Comparison of ENCODE assay signal across 8 mouse cellular contexts in genomic region chr9:66796739-66797138, GRCm38 (mm10). TPM values are rescaled to one million over a fixed set of nuclear protein-coding genes. Genes with fewer than 3 reads are reported as not detected.
DNase-seq lines count a peak whose midpoint lies in the region; ATAC-seq and TF ChIP-seq lines count a peak whose summit lies in the region.

Gene Gm10647 (plus strand): TSS chr9:66797039.

- H3K9me3 ChIP-seq in embryonic facial prominence, embryonic 15.5 days (replicated peaks), result no peaks in the 10 kb centered on the region
- H3K9me3 ChIP-seq in intestine, embryonic 14.5 days (ENCODE audit: control insufficient read depth, low read length), result no peaks in the 10 kb centered on the region
- H3K9me3 ChIP-seq in midbrain, postnatal 0 days (ENCODE audit: low read length), result no peaks in the 10 kb centered on the region

- peak within 1 kb of the TSS; percentile 63 for H3K27ac ChIP-seq in left cerebral cortex, adult 2 months
- H3K27ac ChIP-seq in embryonic facial prominence, embryonic 15.5 days (replicated peaks), result peak within 1 kb of the TSS; percentile 90
- H3K27ac ChIP-seq in intestine, embryonic 14.5 days (ENCODE audit: low read depth), result peak within 1 kb of the TSS; percentile 92
- H3K27ac ChIP-seq in midbrain, postnatal 0 days (ENCODE audit: low read depth, low read length), result peak within 1 kb of the TSS; percentile 85; the same call in 1 of the 2 replicates

- peaks cover 3% of the 10 kb centered on the region; the same call in 1 of the 2 replicates for H3K4me1 ChIP-seq in embryonic facial prominence, embryonic 15.5 days
- H3K4me1 ChIP-seq in intestine, embryonic 14.5 days (replicated peaks; ENCODE audit: control insufficient read depth, insufficient read depth, low read length), result peaks cover 7% of the 10 kb centered on the region; the same call in 1 of the 2 replicates
- no peaks in the 10 kb centered on the region for H3K4me1 ChIP-seq in midbrain, postnatal 0 days (ENCODE audit: insufficient read depth, low read length)

- H3K9ac ChIP-seq in embryonic facial prominence, embryonic 15.5 days, result peak within 1 kb of the TSS; percentile 62
- peak within 1 kb of the TSS; percentile 73 for H3K9ac ChIP-seq in intestine, embryonic 14.5 days (ENCODE audit: low read length)
- H3K9ac ChIP-seq in midbrain, postnatal 0 days (replicated peaks; ENCODE audit: low read length, poor library complexity, severe bottlenecking), result peak within 1 kb of the TSS; percentile 86; the same call in 1 of the 2 replicates

- WGBS in embryonic facial prominence, embryonic 15.5 days, result 64% methylated on average over 5 of the region's 5 CpGs
- WGBS in intestine, embryonic 14.5 days, result 79% methylated on average over 5 of the region's 5 CpGs
- WGBS in midbrain, postnatal 0 days, result 76% methylated on average over 5 of the region's 5 CpGs

- TF ChIP-seq CTCF in left cerebral cortex, adult 2 months (IDR thresholded peaks at IDR 0.05), result no peak
- no peak for TF ChIP-seq CTCF in midbrain, postnatal 0 days (IDR thresholded peaks at IDR 0.05)

- DNase-seq in left cerebral cortex, adult 2 months (ENCODE audit: extremely low spot score in 1 of 2, low spot score in 2 of 2), result no peak
- DNase-seq in left cerebral cortex, adult 18-20 months (ENCODE audit: low spot score in 2 of 2), result no peak
- no peak for DNase-seq in intestine, embryonic 14.5 days (ENCODE audit: low spot score)
- no peak for DNase-seq in midbrain, postnatal 0 days (ENCODE audit: low spot score)
- DNase-seq in Muller cell, postnatal 12 days (ENCODE audit: inconsistent ontology term), result no peak
- DNase-seq in thymus, postnatal 25 days, result no peak
- no peak for DNase-seq in thymus, postnatal 4 days

- H3K4me3 ChIP-seq in left cerebral cortex, adult 2 months, result peak within 1 kb of the TSS; percentile 78
- peak within 1 kb of the TSS; percentile 77 for H3K4me3 ChIP-seq in embryonic facial prominence, embryonic 15.5 days (replicated peaks)
- H3K4me3 ChIP-seq in intestine, embryonic 14.5 days (ENCODE audit: low read depth, low read length), result peak within 1 kb of the TSS; percentile 67
- peak within 1 kb of the TSS; percentile 83 for H3K4me3 ChIP-seq in midbrain, postnatal 0 days (ENCODE audit: low read depth, low read length)

- ATAC-seq in embryonic facial prominence, embryonic 15.5 days (ENCODE audit: insufficient number of reproducible peaks, low FRiP score, low TSS enrichment, low read depth), result no peak
- ATAC-seq in intestine, embryonic 14.5 days (replicated peaks; ENCODE audit: low FRiP score, low TSS enrichment, low read depth), result no peak
- ATAC-seq in midbrain, postnatal 0 days (ENCODE audit: low FRiP score), result no peak

- peak within 1 kb of the TSS; percentile 82 for H3K4me2 ChIP-seq in embryonic facial prominence, embryonic 15.5 days (replicated peaks)
- peak within 1 kb of the TSS; percentile 53 for H3K4me2 ChIP-seq in intestine, embryonic 14.5 days (ENCODE audit: low read length)
- H3K4me2 ChIP-seq in midbrain, postnatal 0 days (ENCODE audit: low read depth, low read length, poor library complexity, severe bottlenecking), result peak within 1 kb of the TSS; percentile 66

- intact Hi-C loops in left cerebral cortex, adult 2 months (cut with DNase I), result no loop called here

- H3K27me3 ChIP-seq in embryonic facial prominence, embryonic 15.5 days, result 0 out of 2 replicates have a peak, but pooled peaks cover 3% of the 10 kb centered on the region
- H3K27me3 ChIP-seq in intestine, embryonic 14.5 days (replicated peaks; ENCODE audit: control insufficient read depth, insufficient read depth, low read length), result no peaks in the 10 kb centered on the region
- peaks cover 2% of the 10 kb centered on the region; the same call in 1 of the 2 replicates for H3K27me3 ChIP-seq in midbrain, postnatal 0 days (ENCODE audit: insufficient read depth, low read length)

- H3K36me3 ChIP-seq in embryonic facial prominence, embryonic 15.5 days, result no peaks in the 10 kb centered on the region
- H3K36me3 ChIP-seq in intestine, embryonic 14.5 days (ENCODE audit: control insufficient read depth, insufficient read depth, low read length), result no peaks in the 10 kb centered on the region
- H3K36me3 ChIP-seq in midbrain, postnatal 0 days (ENCODE audit: insufficient read depth, low read length), result no peaks in the 10 kb centered on the region

RNA-seq across cellular contexts. Expression of gene Gm10647, which starts in this region (rescaled TPM):
- under 1 TPM; 0.23 to 0.44 TPM for total RNA-seq in left cerebral cortex, adult 2 months (2021)
- total RNA-seq in left cerebral cortex, adult 18-20 months (2021), result under 1 TPM; 0.42 to 0.46 TPM
- 1.2 TPM in 2 replicates for polyA plus RNA-seq in embryonic facial prominence, embryonic 15.5 days (2015; fragmentation: Nextera tagmentation; extraction: Ambion mirVana)
- 0.55 and 1.0 TPM in 2 replicates for polyA plus RNA-seq in intestine, embryonic 14.5 days (2014; fragmentation: Nextera tagmentation; extraction: Ambion mirVana)
- 0.60 and 1.1 TPM in 2 replicates for total RNA-seq in midbrain, postnatal 0 days (2014; rRNA removed)
- polyA plus RNA-seq in midbrain, postnatal 0 days (2015; fragmentation: Nextera tagmentation; extraction: Ambion mirVana), result 0.17 and 0.18 TPM in 2 replicates
